Mouse (Mus musculus): ENCODE data around the gene Ciapin1. TPM values are rescaled to one million over a fixed set of nuclear protein-coding genes. Genes with fewer than 3 reads are reported as not detected.

Gene Ciapin1
- polyA plus RNA-seq, 1 experiment from 2014 or later = 166 TPM

GRCm38 (mm10) chr8:94807506-94807905 lies 30.7 kb downstream of the Ciapin1 start:
- Histone ChIP-seq H3K4me3 (replicated peaks; ENCODE audit: low read depth, low read length) (no peak overlapping the region), H3K4me2 (ENCODE audit: low read length) (no peak overlapping the region), H3K4me1 (ENCODE audit: control insufficient read depth, insufficient read depth, low read length) (no peaks in the 10 kb centered on the region), H3K9me3 (ENCODE audit: control insufficient read depth, low read length) (no peaks in the 10 kb centered on the region), H3K36me3 (ENCODE audit: control insufficient read depth, insufficient read depth, low read length) (no peaks in the 10 kb centered on the region), H3K27ac (replicated peaks; ENCODE audit: low read depth, low read length) (no peak overlapping the region), H3K27me3 (ENCODE audit: control insufficient read depth, insufficient read depth, low read length) (no peaks in the 10 kb centered on the region), H3K9ac (replicated peaks; ENCODE audit: low read length) (no peak overlapping the region)
- ATAC-seq (ENCODE audit: low FRiP score, low TSS enrichment) (no peak), DNase-seq (no peak)
- WGBS = 41% methylated on average over 7 of the region's 7 CpGs

- H3K9ac ChIP-seq (replicated peaks; ENCODE audit: low read length) = no peak overlapping the region
- no peak for ATAC-seq (ENCODE audit: low FRiP score, low TSS enrichment)
- DNase-seq = no peak
- H3K4me2 ChIP-seq (ENCODE audit: low read length) = no peak overlapping the region
- no peak overlapping the region for H3K4me3 ChIP-seq (replicated peaks; ENCODE audit: low read depth, low read length)
- no peak overlapping the region for H3K27ac ChIP-seq (replicated peaks; ENCODE audit: low read depth, low read length)
- no peaks in the 10 kb centered on the region for H3K9me3 ChIP-seq (ENCODE audit: control insufficient read depth, low read length)
- 74% methylated on average over 4 of the region's 4 CpGs for WGBS
- H3K27me3 ChIP-seq (ENCODE audit: control insufficient read depth, insufficient read depth, low read length) = no peaks in the 10 kb centered on the region
- H3K36me3 ChIP-seq (ENCODE audit: control insufficient read depth, insufficient read depth, low read length) = no peaks in the 10 kb centered on the region
- H3K4me1 ChIP-seq (ENCODE audit: control insufficient read depth, insufficient read depth, low read length) = no peaks in the 10 kb centered on the region; the same call in 1 of the 2 replicates
Measured at GRCm38 (mm10) chr8:94805811-94806210, 32.3 kb downstream of the Ciapin1 start.

GRCm38 (mm10) chr8:94804546-94805340 lies 33.4 kb downstream of the Ciapin1 start:
- H3K9ac ChIP-seq (replicated peaks; ENCODE audit: low read length) = no peak overlapping the region
- H3K4me3 ChIP-seq (replicated peaks; ENCODE audit: low read depth, low read length) = no peak overlapping the region
- H3K4me1 ChIP-seq (ENCODE audit: control insufficient read depth, insufficient read depth, low read length) = no peaks in the 10 kb centered on the region; the same call in 1 of the 2 replicates
- ATAC-seq (ENCODE audit: low FRiP score, low TSS enrichment) (no peak), DNase-seq (no peak)
- H3K27me3 ChIP-seq (ENCODE audit: control insufficient read depth, insufficient read depth, low read length) = no peaks in the 10 kb centered on the region
- 87% methylated on average over 10 of the region's 10 CpGs for WGBS
- no peak overlapping the region for H3K27ac ChIP-seq (replicated peaks; ENCODE audit: low read depth, low read length)
- no peaks in the 10 kb centered on the region for H3K36me3 ChIP-seq (ENCODE audit: control insufficient read depth, insufficient read depth, low read length)
- no peak overlapping the region for H3K4me2 ChIP-seq (ENCODE audit: low read length)
- no peaks in the 10 kb centered on the region for H3K9me3 ChIP-seq (ENCODE audit: control insufficient read depth, low read length)

- Histone ChIP-seq H3K9ac (replicated peaks; ENCODE audit: low read length) (no peak overlapping the region), H3K27me3 (ENCODE audit: control insufficient read depth, insufficient read depth, low read length) (no peaks in the 10 kb centered on the region), H3K4me1 (ENCODE audit: control insufficient read depth, insufficient read depth, low read length) (no peaks in the 10 kb centered on the region; the same call in 1 of the 2 replicates), H3K4me2 (ENCODE audit: low read length) (no peak overlapping the region), H3K9me3 (ENCODE audit: control insufficient read depth, low read length) (no peaks in the 10 kb centered on the region), H3K27ac (replicated peaks; ENCODE audit: low read depth, low read length) (no peak overlapping the region), H3K36me3 (ENCODE audit: control insufficient read depth, insufficient read depth, low read length) (no peaks in the 10 kb centered on the region), H3K4me3 (replicated peaks; ENCODE audit: low read depth, low read length) (no peak overlapping the region)
- 72% methylated on average over 6 of the region's 6 CpGs for WGBS
- ATAC-seq (ENCODE audit: low FRiP score, low TSS enrichment) = no peak
- no peak for DNase-seq
Measured at GRCm38 (mm10) chr8:94803551-94803950, 34.6 kb downstream of the Ciapin1 start.

- 85% methylated on average over 4 of the region's 4 CpGs for WGBS
- no peak overlapping the region for H3K9ac ChIP-seq (replicated peaks; ENCODE audit: low read length)
- no peak overlapping the region for H3K4me2 ChIP-seq (ENCODE audit: low read length)
- H3K27me3 ChIP-seq (ENCODE audit: control insufficient read depth, insufficient read depth, low read length) = no peaks in the 10 kb centered on the region
- H3K36me3 ChIP-seq (ENCODE audit: control insufficient read depth, insufficient read depth, low read length) = no peaks in the 10 kb centered on the region
- no peak overlapping the region for H3K27ac ChIP-seq (replicated peaks; ENCODE audit: low read depth, low read length)
- no peak overlapping the region for H3K4me3 ChIP-seq (replicated peaks; ENCODE audit: low read depth, low read length)
- H3K4me1 ChIP-seq (ENCODE audit: control insufficient read depth, insufficient read depth, low read length) = no peaks in the 10 kb centered on the region; the same call in 1 of the 2 replicates
- H3K9me3 ChIP-seq (ENCODE audit: control insufficient read depth, low read length) = no peaks in the 10 kb centered on the region
- DNase-seq = no peak
- no peak for ATAC-seq (ENCODE audit: low FRiP score, low TSS enrichment)
Measured at GRCm38 (mm10) chr8:94802375-94802774, 35.8 kb downstream of the Ciapin1 start.

- WGBS = 40% methylated on average over 14 of the region's 14 CpGs
- DNase-seq (no peak), ATAC-seq (ENCODE audit: low FRiP score, low TSS enrichment) (no peak)
Measured at GRCm38 (mm10) chr8:94801293-94802095, 36.7 kb downstream of the Ciapin1 start.

GRCm38 (mm10) chr8:94800278-94800968 lies 37.7 kb downstream of the Ciapin1 start:
- no peak overlapping the region for H3K4me2 ChIP-seq (ENCODE audit: low read length)
- H3K36me3 ChIP-seq (ENCODE audit: control insufficient read depth, insufficient read depth, low read length) = no peaks in the 10 kb centered on the region
- no peaks in the 10 kb centered on the region for H3K27me3 ChIP-seq (ENCODE audit: control insufficient read depth, insufficient read depth, low read length)
- 60% methylated on average over 7 of the region's 7 CpGs for WGBS
- no peak overlapping the region for H3K4me3 ChIP-seq (replicated peaks; ENCODE audit: low read depth, low read length)
- no peaks in the 10 kb centered on the region; the same call in 1 of the 2 replicates for H3K4me1 ChIP-seq (ENCODE audit: control insufficient read depth, insufficient read depth, low read length)
- no peaks in the 10 kb centered on the region for H3K9me3 ChIP-seq (ENCODE audit: control insufficient read depth, low read length)
- H3K27ac ChIP-seq (replicated peaks; ENCODE audit: low read depth, low read length) = no peak overlapping the region
- ATAC-seq (ENCODE audit: low FRiP score, low TSS enrichment) (no peak), DNase-seq (no peak)
- no peak overlapping the region for H3K9ac ChIP-seq (replicated peaks; ENCODE audit: low read length)

More at GRCm38 (mm10) chr8:94801293-94802095, 36.7 kb downstream of the Ciapin1 start:
- Histone ChIP-seq H3K9ac (replicated peaks; ENCODE audit: low read length) (no peak overlapping the region), H3K27ac (replicated peaks; ENCODE audit: low read depth, low read length) (no peak overlapping the region), H3K36me3 (ENCODE audit: control insufficient read depth, insufficient read depth, low read length) (no peaks in the 10 kb centered on the region), H3K4me1 (ENCODE audit: control insufficient read depth, insufficient read depth, low read length) (no peaks in the 10 kb centered on the region; the same call in 1 of the 2 replicates), H3K9me3 (ENCODE audit: control insufficient read depth, low read length) (no peaks in the 10 kb centered on the region), H3K4me3 (replicated peaks; ENCODE audit: low read depth, low read length) (no peak overlapping the region), H3K27me3 (ENCODE audit: control insufficient read depth, insufficient read depth, low read length) (no peaks in the 10 kb centered on the region), H3K4me2 (ENCODE audit: low read length) (no peak overlapping the region)

- WGBS = 97% methylated on average over 2 of the region's 2 CpGs
- no peak for ATAC-seq (ENCODE audit: low FRiP score, low TSS enrichment)
- no peak for DNase-seq
- Histone ChIP-seq H3K4me1 (ENCODE audit: control insufficient read depth, insufficient read depth, low read length) (0 out of 2 replicates have a peak, but pooled peaks cover 3% of the 10 kb centered on the region), H3K36me3 (ENCODE audit: control insufficient read depth, insufficient read depth, low read length) (no peaks in the 10 kb centered on the region), H3K4me2 (ENCODE audit: low read length) (no peak overlapping the region), H3K9ac (replicated peaks; ENCODE audit: low read length) (no peak overlapping the region), H3K27ac (replicated peaks; ENCODE audit: low read depth, low read length) (no peak overlapping the region), H3K9me3 (ENCODE audit: control insufficient read depth, low read length) (no peaks in the 10 kb centered on the region), H3K4me3 (replicated peaks; ENCODE audit: low read depth, low read length) (no peak overlapping the region), H3K27me3 (ENCODE audit: control insufficient read depth, insufficient read depth, low read length) (no peaks in the 10 kb centered on the region)
Measured at GRCm38 (mm10) chr8:94794782-94795181, 43.4 kb downstream of the Ciapin1 start.
